Mouse (Mus musculus) intestine, embryonic 15.5 days (tissue): ENCODE data around the gene Fkbp5. TPM values are rescaled to one million over a fixed set of nuclear protein-coding genes. Genes with fewer than 3 reads are reported as not detected.
"Not testable (repeated sequence)": the region's sequence is repeated elsewhere in the genome, so short reads cannot be mapped to it uniquely, and the experiment has no call there.

ENCODE experiments used
- ATAC-seq: fragments of 200-750 bp; cut with Nextera tagmentation; 2 replicates; pipeline ENCODE4 v1.8.0; 2017; ENCODE audit warnings: moderate TSS enrichment, moderate library complexity
- H3K27ac ChIP-seq: fragments of 300-500 bp; sonication (generic); 2 replicates; pipeline ENCODE4 v1.5.1; 2015; ENCODE audit warnings: mild to moderate bottlenecking, inconsistent platforms
- H3K27me3 ChIP-seq: fragments of 300-500 bp; sonication (generic); replicated peaks from 2 replicates; pipeline ENCODE4 v1.6.1; 2015; ENCODE audit warnings: inconsistent platforms
- H3K36me3 ChIP-seq: fragments of 300-500 bp; sonication (generic); 2 replicates; pipeline ENCODE4 v1.6.1; 2015; ENCODE audit warnings: inconsistent platforms
- H3K4me1 ChIP-seq: fragments of 300-500 bp; sonication (generic); replicated peaks from 2 replicates; pipeline ENCODE4 v1.6.1; 2015; ENCODE audit warnings: inconsistent platforms
- H3K4me2 ChIP-seq: fragments of 300-500 bp; sonication (generic); replicated peaks from 2 replicates; pipeline ENCODE4 v1.6.1; 2015; ENCODE audit warnings: mild to moderate bottlenecking, inconsistent platforms
- H3K4me3 ChIP-seq: fragments of 300-500 bp; sonication (generic); replicated peaks from 2 replicates; pipeline ENCODE4 v1.5.1; 2015; ENCODE audit warnings: inconsistent platforms
- H3K9ac ChIP-seq: fragments of 300-500 bp; sonication (generic); 2 replicates; pipeline ENCODE4 v1.6.1; 2015; ENCODE audit warnings: inconsistent platforms
- H3K9me3 ChIP-seq: fragments of 300-500 bp; sonication (generic); 2 replicates; pipeline ENCODE4 v1.6.1; 2016; ENCODE audit warnings: inconsistent platforms
- WGBS: fragments of 180-500 bp; shearing (Covaris S2); methylation state at CpG from one replicate; pipeline ENCODE4 v1.1.7; 2015; 5-methylcytosine and 5-hydroxymethylcytosine counted together
- polyA plus RNA-seq: library from polyadenylated mRNA; unstranded; fragments of >200 nt; fragmentation: Nextera tagmentation; extraction: Ambion mirVana; gene quantifications from 2 replicates; pipeline ENCODE4 v1.2.1, GENCODE M21; 2015

Fkbp5 gene
- polyA plus RNA-seq, 1 experiment from 2014 or later = 25.9 TPM

- not testable (repeated sequence) for H3K27ac ChIP-seq, ATAC-seq, H3K36me3 ChIP-seq, H3K9ac ChIP-seq, H3K4me1 ChIP-seq, H3K4me3 ChIP-seq, H3K27me3 ChIP-seq, H3K4me2 ChIP-seq, H3K9me3 ChIP-seq
- 96% methylated on average over 2 of the region's 2 CpGs for WGBS
Observed at GRCm38 (mm10) chr17:28404745-28405144, 112.6 kb downstream of the Fkbp5 start.

GRCm38 (mm10) chr17:28404301-28404700, 113.0 kb downstream of the Fkbp5 start:
- Histone ChIP-seq H3K4me3 (no peak overlapping the region), H3K9me3 (no peaks in the 10 kb centered on the region), H3K27me3 (no peaks in the 10 kb centered on the region), H3K4me2 (no peak overlapping the region), H3K36me3 (peaks cover 7% of the 10 kb centered on the region; the same call in 1 of the 2 replicates), H3K4me1 (no peaks in the 10 kb centered on the region), H3K9ac (no peak overlapping the region), H3K27ac (no peak overlapping the region)
- no peak for ATAC-seq
- WGBS = 97% methylated on average over 11 of the region's 11 CpGs

- Histone ChIP-seq H3K9ac (no peak overlapping the region), H3K27me3 (no peaks in the 10 kb centered on the region), H3K27ac (no peak overlapping the region), H3K9me3 (no peaks in the 10 kb centered on the region), H3K4me3 (no peak overlapping the region), H3K4me1 (peaks cover 4% of the 10 kb centered on the region; the same call in 1 of the 2 replicates), H3K36me3 (peaks cover 3% of the 10 kb centered on the region; the same call in 1 of the 2 replicates), H3K4me2 (no peak overlapping the region)
- 82% methylated on average over 7 of the region's 7 CpGs for WGBS
- no peak for ATAC-seq
Observed at GRCm38 (mm10) chr17:28394994-28395393, 122.3 kb downstream of the Fkbp5 start.

GRCm38 (mm10) chr17:28394051-28394765, 123.1 kb downstream of the Fkbp5 start:
- no peak overlapping the region for H3K27ac ChIP-seq
- ATAC-seq = no peak

GRCm38 (mm10) chr17:28391568-28392432, 125.5 kb downstream of the Fkbp5 start:
- 11% methylated on average over 23 of the region's 25 CpGs for WGBS
- Histone ChIP-seq H3K4me1 (peaks cover 4% of the 10 kb centered on the region; the same call in 1 of the 2 replicates), H3K4me3 (no peak overlapping the region), H3K9me3 (no peaks in the 10 kb centered on the region), H3K9ac (no peak overlapping the region), H3K27me3 (no peaks in the 10 kb centered on the region; the same call in 1 of the 2 replicates), H3K36me3 (no peaks in the 10 kb centered on the region), H3K4me2 (peak overlapping the region; percentile 39), H3K27ac (no peak overlapping the region)
- ATAC-seq = no peak

More at GRCm38 (mm10) chr17:28394051-28394765, 123.1 kb downstream of the Fkbp5 start:
- Histone ChIP-seq H3K9ac (no peak overlapping the region), H3K4me2 (no peak overlapping the region), H3K36me3 (peaks cover 3% of the 10 kb centered on the region; the same call in 1 of the 2 replicates), H3K9me3 (no peaks in the 10 kb centered on the region), H3K27me3 (no peaks in the 10 kb centered on the region), H3K4me3 (no peak overlapping the region), H3K4me1 (peaks cover 4% of the 10 kb centered on the region; the same call in 1 of the 2 replicates)
- 60% methylated on average over 15 of the region's 15 CpGs for WGBS

- no peak overlapping the region for H3K27ac ChIP-seq
- H3K27me3 ChIP-seq = peaks cover 5% of the 10 kb centered on the region; the same call in 1 of the 2 replicates
- H3K4me2 ChIP-seq = no peak overlapping the region
- no peak for ATAC-seq
- H3K4me1 ChIP-seq = peaks cover 4% of the 10 kb centered on the region; the same call in 1 of the 2 replicates
- H3K9me3 ChIP-seq = no peaks in the 10 kb centered on the region
- no peaks in the 10 kb centered on the region for H3K36me3 ChIP-seq
- no peak overlapping the region for H3K4me3 ChIP-seq
- no peak overlapping the region for H3K9ac ChIP-seq
- 85% methylated on average over 3 of the region's 3 CpGs for WGBS
Observed at GRCm38 (mm10) chr17:28388534-28388933, 128.8 kb downstream of the Fkbp5 start.

GRCm38 (mm10) chr17:28386150-28386905, 131.0 kb downstream of the Fkbp5 start:
- H3K4me3 ChIP-seq = no peak overlapping the region
- ATAC-seq = peak; percentile 43

GRCm38 (mm10) chr17:28384298-28384697, 133.0 kb downstream of the Fkbp5 start:
- Histone ChIP-seq H3K4me1 (no peaks in the 10 kb centered on the region), H3K27ac (no peak overlapping the region), H3K4me2 (no peak overlapping the region), H3K27me3 (peaks cover 5% of the 10 kb centered on the region; the same call in 1 of the 2 replicates), H3K4me3 (no peak overlapping the region), H3K9ac (no peak overlapping the region), H3K9me3 (no peaks in the 10 kb centered on the region), H3K36me3 (no peaks in the 10 kb centered on the region)
- WGBS = 69% methylated on average over 4 of the region's 4 CpGs
- ATAC-seq = no peak

More at GRCm38 (mm10) chr17:28386150-28386905, 131.0 kb downstream of the Fkbp5 start:
- H3K4me2 ChIP-seq = peak overlapping the region; percentile 42
- H3K27me3 ChIP-seq = peaks cover 5% of the 10 kb centered on the region; the same call in 1 of the 2 replicates
- H3K36me3 ChIP-seq = no peaks in the 10 kb centered on the region
- no peaks in the 10 kb centered on the region for H3K9me3 ChIP-seq
- 8% methylated on average over 23 of the region's 23 CpGs for WGBS
- no peak overlapping the region for H3K9ac ChIP-seq
- no peak overlapping the region for H3K27ac ChIP-seq
- H3K4me1 ChIP-seq = no peaks in the 10 kb centered on the region

- peaks cover 9% of the 10 kb centered on the region; the same call in 1 of the 2 replicates for H3K27me3 ChIP-seq
- no peak overlapping the region for H3K4me3 ChIP-seq
- no peaks in the 10 kb centered on the region for H3K36me3 ChIP-seq
- H3K27ac ChIP-seq = no peak overlapping the region
- no peak overlapping the region for H3K9ac ChIP-seq
- H3K4me2 ChIP-seq = no peak overlapping the region
- H3K4me1 ChIP-seq = peaks cover 8% of the 10 kb centered on the region; the same call in 1 of the 2 replicates
- ATAC-seq = no peak
- WGBS = 13% methylated on average over 6 of the region's 6 CpGs
- no peaks in the 10 kb centered on the region for H3K9me3 ChIP-seq
Observed at GRCm38 (mm10) chr17:28380255-28380654, 137.1 kb downstream of the Fkbp5 start.

GRCm38 (mm10) chr17:28375592-28376061, 141.7 kb downstream of the Fkbp5 start:
- Histone ChIP-seq H3K27ac (no peak overlapping the region), H3K4me2 (peak overlapping the region; percentile 31), H3K4me3 (no peak overlapping the region; the same call in 1 of the 2 replicates), H3K9me3 (no peaks in the 10 kb centered on the region), H3K9ac (peak overlapping the region; percentile 13; the same call in 1 of the 2 replicates), H3K27me3 (peaks cover 19% of the 10 kb centered on the region; the same call in 1 of the 2 replicates), H3K4me1 (peaks cover 11% of the 10 kb centered on the region; the same call in 1 of the 2 replicates), H3K36me3 (no peaks in the 10 kb centered on the region)
- peak; percentile 69 for ATAC-seq
- 9% methylated on average over 17 of the region's 17 CpGs for WGBS

- H3K9me3 ChIP-seq = no peaks in the 10 kb centered on the region
- H3K4me1 ChIP-seq = peaks cover 11% of the 10 kb centered on the region; the same call in 1 of the 2 replicates
- ATAC-seq = no peak
- H3K36me3 ChIP-seq = no peaks in the 10 kb centered on the region
- no peak overlapping the region for H3K4me2 ChIP-seq
- no peak overlapping the region for H3K27ac ChIP-seq
- H3K27me3 ChIP-seq = peaks cover 19% of the 10 kb centered on the region; the same call in 1 of the 2 replicates
- no peak overlapping the region for H3K9ac ChIP-seq
- WGBS = 18% methylated on average over 16 of the region's 16 CpGs
- no peak overlapping the region for H3K4me3 ChIP-seq
Observed at GRCm38 (mm10) chr17:28374494-28374893, 142.8 kb downstream of the Fkbp5 start.
